Mouse (Mus musculus): ENCODE results near the gene Gm14226. TPM values are rescaled to one million over a fixed set of nuclear protein-coding genes. Genes with fewer than 3 reads are reported as not detected.
"Not testable (repeated sequence)": the region's sequence is repeated elsewhere in the genome, so short reads cannot be mapped to it uniquely, and the experiment has no call there.

Gene Gm14226
- polyA plus RNA-seq, 1 experiment, result not detected

DNA sequence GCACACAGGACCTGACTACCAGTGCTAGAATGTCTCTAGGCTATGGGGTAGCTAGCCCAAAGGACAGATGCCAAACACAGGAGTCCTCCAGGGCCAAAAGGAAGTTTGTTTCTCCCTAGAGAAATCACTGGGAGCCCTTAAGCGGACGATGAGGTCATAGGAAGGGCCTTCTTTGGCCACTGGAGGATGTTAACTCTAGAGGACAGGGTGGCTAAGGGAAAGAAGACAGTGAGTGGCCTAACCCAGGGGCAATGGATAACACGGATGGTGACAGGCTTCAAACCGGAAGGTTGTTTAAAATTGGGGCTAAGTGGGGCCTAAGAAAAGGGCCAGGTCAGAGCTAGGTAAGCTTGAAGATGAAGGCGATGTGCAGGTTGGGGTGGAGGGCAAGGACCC is 32.0 kb downstream of the Gm14226 start:
- TF ChIP-seq TCF3 (IDR thresholded peaks at IDR 0.05; ENCODE audit: insufficient read length, low read depth) (no peak), POLR2AphosphoS2 (IDR thresholded peaks at IDR 0.05; ENCODE audit: insufficient read length, low read depth) (no peak), USF1 (IDR thresholded peaks at IDR 0.05; ENCODE audit: low read depth) (no peak)
- Histone ChIP-seq H3ac (ENCODE audit: control insufficient read depth, insufficient read length) (no peak overlapping the region), H3K27me3 (ENCODE audit: control insufficient read depth, insufficient read depth, insufficient read length) (no peaks in the 10 kb centered on the region), H3K4me2 (ENCODE audit: low read depth) (peak overlapping the region; percentile 83), H3K4me3 (peak overlapping the region; percentile 36), H3K79me2 (ENCODE audit: control insufficient read depth, insufficient read depth) (no peaks in the 10 kb centered on the region), H3K36me3 (ENCODE audit: control insufficient read depth, insufficient read depth) (no peaks in the 10 kb centered on the region)

GRCm38 (mm10) chr2:155050504-155051236 is 32.6 kb downstream of the Gm14226 start:
- Histone ChIP-seq H3K4me3 (peak overlapping the region; percentile 36), H3K36me3 (ENCODE audit: control insufficient read depth, insufficient read depth) (no peaks in the 10 kb centered on the region), H3K27me3 (ENCODE audit: control insufficient read depth, insufficient read depth, insufficient read length) (no peaks in the 10 kb centered on the region), H3K79me2 (ENCODE audit: control insufficient read depth, insufficient read depth) (no peaks in the 10 kb centered on the region), H3K4me2 (ENCODE audit: low read depth) (peak overlapping the region; percentile 95), H3ac (ENCODE audit: control insufficient read depth, insufficient read length) (no peak overlapping the region)
- peak; percentile 97 for TF ChIP-seq POLR2AphosphoS2 (IDR thresholded peaks at IDR 0.05; ENCODE audit: insufficient read length, low read depth)
- TF ChIP-seq MYOD1 (IDR thresholded peaks at IDR 0.05; ENCODE audit: control insufficient read depth in 1 of 3, insufficient read length in 2 of 3, low read depth in 2 of 3), result peak in 2 of 3 experiments; percentile 99 to 100
- TF ChIP-seq E2F4 (IDR thresholded peaks at IDR 0.05; ENCODE audit: insufficient read depth), result no peak
- no peak for TF ChIP-seq MAX (IDR thresholded peaks at IDR 0.05; ENCODE audit: low read depth)
- TF ChIP-seq USF1 (IDR thresholded peaks at IDR 0.05; ENCODE audit: low read depth), result no peak
- TF ChIP-seq TCF3 (IDR thresholded peaks at IDR 0.05; ENCODE audit: insufficient read length, low read depth), result peak; percentile 96
- peak; percentile 89 for TF ChIP-seq TCF12 (IDR thresholded peaks at IDR 0.05; ENCODE audit: insufficient read depth, poor library complexity, severe bottlenecking)
- TF ChIP-seq MYOG (IDR thresholded peaks at IDR 0.05; ENCODE audit: control insufficient read depth in 1 of 3, insufficient read depth in 1 of 3, insufficient read length in 2 of 3, low read depth in 2 of 3), result peak; percentile 86 to 100 (median 100)
- no peak for TF ChIP-seq CEBPB (IDR thresholded peaks at IDR 0.05; ENCODE audit: insufficient read depth, poor library complexity, severe bottlenecking)
- peak; percentile 95 for TF ChIP-seq POLR2A (IDR thresholded peaks at IDR 0.05; ENCODE audit: insufficient read length, low read depth)
- peak; percentile 40 for TF ChIP-seq SRF (IDR thresholded peaks at IDR 0.05; ENCODE audit: control insufficient read depth, insufficient read length, low read depth)
- TF ChIP-seq REST (IDR thresholded peaks at IDR 0.05; ENCODE audit: insufficient read depth, insufficient read length), result no peak

DNA sequence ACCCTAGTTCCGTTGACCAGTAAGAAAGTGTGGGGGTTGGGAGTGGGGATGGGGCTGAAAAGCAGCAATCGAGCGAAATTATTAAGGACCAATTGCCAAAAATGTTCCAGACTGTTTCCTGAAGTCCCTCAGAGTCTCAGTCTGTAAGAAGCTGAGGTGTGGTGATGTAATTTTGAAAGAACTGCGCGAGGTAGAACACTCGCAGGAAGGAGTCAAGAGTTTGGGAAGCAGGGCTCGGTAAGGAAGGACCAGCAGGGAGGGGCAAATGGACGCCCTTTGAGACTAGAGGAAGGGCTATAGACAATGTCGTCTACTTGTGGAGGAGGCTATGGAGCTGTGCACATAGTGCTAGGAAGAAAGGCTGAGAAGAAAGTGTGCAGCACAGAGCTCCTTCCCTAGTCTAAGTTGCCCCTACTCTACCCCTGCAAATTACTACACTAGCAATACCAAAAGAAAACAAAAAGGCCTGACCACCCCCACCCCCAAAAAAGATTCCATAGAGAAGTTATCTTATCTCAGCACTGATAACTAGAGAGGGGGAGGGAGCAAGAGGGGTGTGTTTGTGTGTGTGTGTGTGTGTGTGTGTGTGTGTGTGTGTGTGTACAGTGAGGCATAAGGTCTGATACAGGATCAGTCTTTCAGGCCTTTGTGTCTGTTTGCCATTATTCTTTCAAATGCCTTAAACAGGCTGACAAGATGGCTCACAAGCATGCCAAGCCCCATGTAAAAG is 33.7 kb downstream of the Gm14226 start:
- TF ChIP-seq CEBPB (IDR thresholded peaks at IDR 0.05; ENCODE audit: insufficient read depth, poor library complexity, severe bottlenecking), result no peak
- TF ChIP-seq MAX (IDR thresholded peaks at IDR 0.05; ENCODE audit: low read depth), result no peak
- TF ChIP-seq E2F4 (IDR thresholded peaks at IDR 0.05; ENCODE audit: insufficient read depth), result no peak
- no peak for TF ChIP-seq TCF12 (IDR thresholded peaks at IDR 0.05; ENCODE audit: insufficient read depth, poor library complexity, severe bottlenecking)
- no peak for TF ChIP-seq TCF3 (IDR thresholded peaks at IDR 0.05; ENCODE audit: insufficient read length, low read depth)
- TF ChIP-seq POLR2A (IDR thresholded peaks at IDR 0.05; ENCODE audit: insufficient read length, low read depth), result no peak
- TF ChIP-seq SRF (IDR thresholded peaks at IDR 0.05; ENCODE audit: control insufficient read depth, insufficient read length, low read depth), result no peak
- TF ChIP-seq MYOG (IDR thresholded peaks at IDR 0.05; ENCODE audit: control insufficient read depth in 1 of 3, insufficient read depth in 1 of 3, insufficient read length in 2 of 3, low read depth in 2 of 3), result no peak
- TF ChIP-seq REST (IDR thresholded peaks at IDR 0.05; ENCODE audit: insufficient read depth, insufficient read length), result no peak
- no peak overlapping the region for H3ac ChIP-seq (ENCODE audit: control insufficient read depth, insufficient read length)
- H3K79me2 ChIP-seq (ENCODE audit: control insufficient read depth, insufficient read depth), result no peaks in the 10 kb centered on the region
- no peaks in the 10 kb centered on the region for H3K36me3 ChIP-seq (ENCODE audit: control insufficient read depth, insufficient read depth)
- H3K4me3 ChIP-seq, result peak overlapping the region; percentile 36
- no peaks in the 10 kb centered on the region for H3K27me3 ChIP-seq (ENCODE audit: control insufficient read depth, insufficient read depth, insufficient read length)
- peak overlapping the region; percentile 95 for H3K4me2 ChIP-seq (ENCODE audit: low read depth)

DNA sequence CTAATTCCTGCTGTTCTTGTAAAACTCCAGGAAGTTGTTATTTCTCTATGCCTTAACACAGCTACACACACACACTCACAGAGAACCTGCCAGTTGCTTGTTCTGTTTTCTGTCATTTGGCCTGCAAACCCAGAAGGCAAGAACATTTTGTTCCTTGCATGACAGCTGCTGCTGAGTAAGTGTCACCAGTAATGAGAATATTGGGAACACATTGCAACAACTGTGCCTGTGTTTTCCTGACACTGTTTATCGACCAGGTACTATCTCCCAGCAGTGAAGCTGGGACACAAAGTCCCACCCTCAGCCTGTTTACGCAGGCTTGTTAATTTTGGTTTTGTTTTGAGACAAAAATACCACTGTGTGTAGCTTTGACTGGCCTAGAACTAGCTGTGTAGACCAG is 34.6 kb downstream of the Gm14226 start:
- no peak overlapping the region for H3ac ChIP-seq (ENCODE audit: control insufficient read depth, insufficient read length)
- H3K36me3 ChIP-seq (ENCODE audit: control insufficient read depth, insufficient read depth), result no peaks in the 10 kb centered on the region
- no peaks in the 10 kb centered on the region for H3K79me2 ChIP-seq (ENCODE audit: control insufficient read depth, insufficient read depth)
- no peak overlapping the region for H3K4me2 ChIP-seq (ENCODE audit: low read depth)
- TF ChIP-seq TCF3 (IDR thresholded peaks at IDR 0.05; ENCODE audit: insufficient read length, low read depth) (no peak), MAX (IDR thresholded peaks at IDR 0.05; ENCODE audit: low read depth) (no peak), CEBPB (IDR thresholded peaks at IDR 0.05; ENCODE audit: insufficient read depth, poor library complexity, severe bottlenecking) (no peak), E2F4 (IDR thresholded peaks at IDR 0.05; ENCODE audit: insufficient read depth) (no peak), POLR2AphosphoS2 (IDR thresholded peaks at IDR 0.05; ENCODE audit: insufficient read length, low read depth) (no peak), SRF (IDR thresholded peaks at IDR 0.05; ENCODE audit: control insufficient read depth, insufficient read length, low read depth) (no peak), REST (IDR thresholded peaks at IDR 0.05; ENCODE audit: insufficient read depth, insufficient read length) (no peak), USF1 (IDR thresholded peaks at IDR 0.05; ENCODE audit: low read depth) (no peak), TCF12 (IDR thresholded peaks at IDR 0.05; ENCODE audit: insufficient read depth, poor library complexity, severe bottlenecking) (no peak), POLR2A (IDR thresholded peaks at IDR 0.05; ENCODE audit: insufficient read length, low read depth) (no peak), MYOD1 (IDR thresholded peaks at IDR 0.05; ENCODE audit: control insufficient read depth in 1 of 3, insufficient read length in 2 of 3, low read depth in 2 of 3) (no peak), MYOG (IDR thresholded peaks at IDR 0.05; ENCODE audit: control insufficient read depth in 1 of 3, insufficient read depth in 1 of 3, insufficient read length in 2 of 3, low read depth in 2 of 3) (no peak)
- H3K27me3 ChIP-seq (ENCODE audit: control insufficient read depth, insufficient read depth, insufficient read length), result no peaks in the 10 kb centered on the region
- H3K4me3 ChIP-seq, result no peak overlapping the region

DNA sequence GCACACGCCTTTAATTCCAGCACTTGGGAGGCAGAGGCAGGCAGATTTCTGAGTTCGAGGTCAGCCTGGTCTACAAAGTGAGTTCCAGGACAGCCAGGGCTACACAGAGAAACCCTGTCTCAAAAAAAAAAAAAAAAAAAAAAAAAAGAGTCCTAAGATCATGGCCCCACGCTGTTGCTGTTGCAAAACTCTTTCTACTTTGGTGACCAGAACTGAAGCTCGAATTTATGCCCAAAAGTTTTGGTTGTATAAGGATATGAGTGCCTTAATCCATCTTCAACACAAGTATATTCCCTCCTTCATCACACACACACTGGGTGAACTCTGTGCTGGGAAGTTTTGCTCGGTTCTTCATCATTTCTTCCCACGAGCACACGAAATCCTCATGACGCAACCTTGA is 35.4 kb downstream of the Gm14226 start:
- H3ac ChIP-seq (ENCODE audit: control insufficient read depth, insufficient read length); H3K4me3 ChIP-seq; H3K79me2 ChIP-seq (ENCODE audit: control insufficient read depth, insufficient read depth); H3K36me3 ChIP-seq (ENCODE audit: control insufficient read depth, insufficient read depth); H3K4me2 ChIP-seq (ENCODE audit: low read depth); H3K27me3 ChIP-seq (ENCODE audit: control insufficient read depth, insufficient read depth, insufficient read length): not testable (repeated sequence)
